Mouse (Mus musculus) megakaryocyte, embryonic 14.5 days (primary cell): ENCODE measurements around the gene Cped1. TPM values are rescaled to one million over a fixed set of nuclear protein-coding genes. Genes with fewer than 3 reads are reported as not detected.

Source experiments
- H3K27me3 ChIP-seq: replicated peaks from 2 replicates; pipeline ENCODE3; 2012; ENCODE audit warnings: inconsistent platforms
- H3K36me3 ChIP-seq: replicated peaks from 2 replicates; pipeline ENCODE3; 2012; ENCODE audit warnings: low read length, inconsistent platforms, mixed read lengths
- H3K4me1 ChIP-seq: 2 replicates; pipeline ENCODE4 v1.6.1; 2012; ENCODE audit warnings: inconsistent platforms
- H3K4me3 ChIP-seq: replicated peaks from 2 replicates; pipeline ENCODE3; 2012; ENCODE audit warnings: moderate library complexity, mild to moderate bottlenecking, inconsistent platforms
- H3K9me3 ChIP-seq: 2 replicates; pipeline ENCODE4 v1.6.1; 2012; ENCODE audit warnings: inconsistent platforms
- FLI1 ChIP-seq: IDR thresholded peaks from 2 replicates; pipeline ENCODE4 v1.6.1; 2012; ENCODE audit warnings: low read length, inconsistent platforms, mixed read lengths
- GATA1 ChIP-seq: IDR thresholded peaks from 3 replicates; pipeline ENCODE4 v1.6.1; 2012; ENCODE audit warnings: mixed read lengths, low read length, inconsistent platforms, borderline replicate concordance
- polyA plus RNA-seq: library from polyadenylated mRNA; stranded (reverse); fragments of >175 nt; gene quantifications from 2 replicates; pipeline ENCODE4 v1.2.3, GENCODE M21; 2012; ENCODE audit warnings: low replicate concordance; ENCODE audit not compliant: insufficient read depth

The Cped1 gene
- polyA plus RNA-seq, 1 experiment = 0.17 TPM

DNA sequence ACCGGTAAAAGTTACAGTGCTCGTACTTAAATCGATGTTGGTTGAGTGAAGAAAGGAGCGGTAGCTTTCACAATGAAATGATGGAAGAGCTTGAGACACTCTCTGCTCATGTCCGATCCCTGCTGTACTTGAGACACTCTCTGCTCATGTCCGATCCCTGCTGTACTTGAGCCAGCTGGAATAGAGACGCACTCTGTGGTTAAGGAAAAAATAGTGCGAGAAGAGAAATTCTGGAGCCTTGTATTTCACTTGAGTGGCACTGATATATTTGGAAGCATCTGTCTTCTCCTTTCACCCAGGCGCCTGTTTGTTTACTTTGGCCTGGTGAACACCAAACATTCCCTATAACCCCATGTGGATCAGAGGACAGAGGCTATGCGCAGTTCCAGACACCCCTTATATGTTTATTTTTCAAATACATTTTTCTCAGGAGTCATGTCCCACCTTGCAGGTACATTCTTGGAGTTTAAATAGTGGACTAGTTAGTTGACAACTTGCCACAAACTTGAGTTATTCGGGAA is 25.1 kb downstream of the Cped1 start:
- peaks cover 22% of the 10 kb centered on the region; the same call in 1 of the 2 replicates for H3K4me1 ChIP-seq
- H3K27me3 ChIP-seq = no peaks in the 10 kb centered on the region
- TF ChIP-seq GATA1 = no peak
- no peak for TF ChIP-seq FLI1

DNA sequence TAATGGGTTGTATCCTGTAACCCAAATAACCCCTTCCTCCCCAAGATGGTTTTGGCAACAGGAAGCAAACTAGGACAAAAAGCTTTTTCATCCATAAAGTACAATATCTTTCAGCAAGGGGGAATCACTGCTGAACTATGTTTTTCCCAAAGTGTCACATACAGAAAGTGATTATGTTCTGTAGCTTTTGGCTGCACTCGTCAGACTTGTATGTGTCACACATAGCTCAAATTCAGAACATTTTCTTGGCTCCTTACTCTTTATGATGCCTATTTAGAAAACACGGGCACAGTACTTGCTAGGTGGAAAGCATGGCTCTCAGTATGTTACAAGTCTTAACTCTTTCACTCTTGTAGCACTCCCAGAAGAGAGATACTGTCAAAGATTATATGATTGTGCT is 25.8 kb downstream of the Cped1 start:
- H3K4me3 ChIP-seq = no peak overlapping the region
- no peaks in the 10 kb centered on the region for H3K9me3 ChIP-seq
- no peaks in the 10 kb centered on the region for H3K36me3 ChIP-seq
- peaks cover 26% of the 10 kb centered on the region; the same call in 1 of the 2 replicates for H3K4me1 ChIP-seq
- TF ChIP-seq GATA1 = no peak
- H3K27me3 ChIP-seq = no peaks in the 10 kb centered on the region

More for the DNA sequence above, 25.1 kb downstream of the Cped1 start:
- Histone ChIP-seq H3K36me3 (no peaks in the 10 kb centered on the region), H3K9me3 (no peaks in the 10 kb centered on the region), H3K4me3 (no peak overlapping the region)

DNA sequence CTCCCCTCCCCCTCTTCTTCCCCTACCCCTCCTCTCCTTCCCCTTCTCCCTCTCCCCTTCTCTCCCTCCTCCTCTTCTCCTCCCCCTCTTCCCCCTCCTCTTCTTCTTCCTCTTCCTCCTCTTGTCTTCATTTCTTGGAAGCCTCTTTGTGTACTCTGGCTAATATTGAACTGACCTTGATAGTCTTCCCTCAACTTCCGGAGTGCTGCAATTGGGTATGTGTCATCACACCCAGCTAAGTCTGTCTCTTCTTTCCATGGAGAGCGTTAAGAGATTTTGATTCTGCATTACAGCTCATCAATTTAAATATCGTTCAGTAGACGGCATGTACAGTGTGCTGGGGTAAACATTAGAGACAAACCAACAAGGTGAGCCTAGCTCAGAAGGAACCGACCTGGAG is 26.4 kb downstream of the Cped1 start:
- Histone ChIP-seq H3K27me3 (no peaks in the 10 kb centered on the region), H3K4me1 (peaks cover 26% of the 10 kb centered on the region; the same call in 1 of the 2 replicates), H3K9me3 (no peaks in the 10 kb centered on the region), H3K4me3 (no peak overlapping the region), H3K36me3 (no peaks in the 10 kb centered on the region)
- no peak for TF ChIP-seq GATA1
- no peak for TF ChIP-seq FLI1

DNA sequence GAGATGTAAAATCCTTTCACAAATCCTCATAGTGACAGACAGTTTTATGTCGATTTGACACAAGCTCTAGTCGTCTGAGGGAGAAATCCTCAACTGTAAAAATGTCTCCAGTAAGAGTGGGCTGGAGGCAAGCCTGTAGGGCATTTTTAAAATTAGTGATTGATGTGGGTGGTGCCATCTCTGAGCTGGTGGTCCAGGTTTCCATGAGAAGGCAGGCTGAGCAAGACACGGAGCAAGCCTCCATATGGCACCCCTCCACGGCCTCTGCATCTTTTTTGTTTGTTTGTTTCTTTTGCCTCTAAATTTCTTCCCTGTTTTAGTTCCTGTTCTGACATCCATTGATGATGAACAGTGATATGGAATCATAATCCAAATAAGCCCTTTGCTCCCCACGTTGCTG is 26.8 kb downstream of the Cped1 start:
- Histone ChIP-seq H3K4me3 (no peak overlapping the region), H3K9me3 (no peaks in the 10 kb centered on the region), H3K4me1 (peaks cover 28% of the 10 kb centered on the region), H3K27me3 (no peaks in the 10 kb centered on the region), H3K36me3 (no peaks in the 10 kb centered on the region)
- TF ChIP-seq FLI1 = no peak
- TF ChIP-seq GATA1 = no peak

DNA sequence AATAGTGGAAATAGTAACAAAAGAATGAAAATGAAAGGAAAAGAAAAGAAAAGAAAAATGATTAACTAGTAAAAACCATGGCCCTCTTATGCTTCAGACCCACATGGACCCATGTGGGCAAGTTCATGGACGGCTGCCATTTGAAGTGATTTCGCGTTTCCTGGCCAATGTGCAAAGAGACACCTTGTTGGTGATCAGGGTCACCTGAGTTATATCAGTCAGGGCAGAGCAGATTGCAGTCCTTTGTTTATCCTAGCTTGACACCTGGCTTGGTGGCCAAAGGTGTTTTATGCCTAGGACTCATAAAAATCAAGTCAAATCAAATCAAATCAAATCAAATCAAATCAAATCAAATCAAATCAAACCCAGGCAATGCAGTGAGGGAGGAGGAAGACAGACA is 27.7 kb downstream of the Cped1 start:
- Histone ChIP-seq H3K9me3 (no peaks in the 10 kb centered on the region), H3K36me3 (no peaks in the 10 kb centered on the region), H3K4me3 (no peak overlapping the region), H3K4me1 (peaks cover 36% of the 10 kb centered on the region), H3K27me3 (no peaks in the 10 kb centered on the region)
- TF ChIP-seq GATA1 = no peak
- no peak for TF ChIP-seq FLI1

DNA sequence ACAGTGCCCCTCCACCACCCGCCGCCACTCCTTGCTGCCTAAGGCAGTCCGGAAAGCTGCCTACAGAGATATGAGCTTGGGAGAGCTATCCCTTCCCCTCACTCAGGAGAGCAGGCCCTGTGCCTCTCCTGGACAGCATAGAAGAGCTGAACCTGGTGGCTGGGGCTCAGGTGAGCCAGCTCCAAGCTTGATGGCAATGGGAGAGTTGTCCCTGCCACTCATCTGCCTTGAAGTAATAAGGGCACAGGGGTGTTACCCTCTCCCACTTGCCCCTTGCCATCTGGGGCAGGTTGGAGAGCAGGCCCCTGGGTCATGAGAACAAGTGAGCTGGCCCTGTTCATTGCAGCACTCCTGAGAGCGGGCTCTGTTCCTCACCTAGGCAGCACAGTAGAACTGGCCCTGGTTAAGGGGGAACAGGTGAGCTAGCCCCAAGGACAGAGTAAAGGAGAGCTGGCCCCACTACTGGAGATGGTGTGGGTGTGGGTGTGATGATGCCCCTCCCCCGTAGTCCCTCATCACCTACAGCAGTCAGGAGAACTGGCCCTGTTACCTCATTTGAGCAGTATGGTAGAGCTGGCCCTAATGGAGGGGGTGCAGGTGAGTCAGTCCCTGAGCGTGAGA is 28.7 kb downstream of the Cped1 start:
- no peaks in the 10 kb centered on the region for H3K27me3 ChIP-seq
- TF ChIP-seq GATA1 (no peak), FLI1 (no peak)
- H3K4me1 ChIP-seq = peaks cover 46% of the 10 kb centered on the region

DNA sequence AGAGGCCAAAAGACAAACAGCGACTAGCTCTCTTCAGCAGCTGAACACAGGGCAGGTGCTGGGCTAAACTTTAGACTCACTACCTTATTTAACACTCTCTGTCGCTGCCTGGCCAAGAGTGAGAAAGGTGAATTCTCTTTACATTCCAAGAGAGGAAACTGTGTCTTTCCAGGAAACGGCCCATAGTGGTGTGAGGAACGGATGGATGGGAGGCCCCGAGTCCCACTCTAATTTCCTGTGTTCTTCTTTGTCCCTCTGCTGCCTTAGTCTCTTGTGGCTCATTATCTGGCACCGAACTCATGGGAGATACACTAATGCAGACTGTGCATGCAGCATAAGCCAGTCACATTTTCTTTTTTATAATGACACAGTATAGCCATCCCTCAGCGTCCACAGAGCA is 31.9 kb downstream of the Cped1 start:
- H3K36me3 ChIP-seq = no peaks in the 10 kb centered on the region
- H3K4me1 ChIP-seq = peaks cover 45% of the 10 kb centered on the region
- no peaks in the 10 kb centered on the region for H3K27me3 ChIP-seq
- no peak for TF ChIP-seq GATA1
- TF ChIP-seq FLI1 = no peak
- H3K9me3 ChIP-seq = no peaks in the 10 kb centered on the region
- H3K4me3 ChIP-seq = peak overlapping the region; percentile 4

More for the DNA sequence above, 28.7 kb downstream of the Cped1 start:
- Histone ChIP-seq H3K4me3 (peak overlapping the region; percentile 18), H3K9me3 (no peaks in the 10 kb centered on the region), H3K36me3 (no peaks in the 10 kb centered on the region)

DNA sequence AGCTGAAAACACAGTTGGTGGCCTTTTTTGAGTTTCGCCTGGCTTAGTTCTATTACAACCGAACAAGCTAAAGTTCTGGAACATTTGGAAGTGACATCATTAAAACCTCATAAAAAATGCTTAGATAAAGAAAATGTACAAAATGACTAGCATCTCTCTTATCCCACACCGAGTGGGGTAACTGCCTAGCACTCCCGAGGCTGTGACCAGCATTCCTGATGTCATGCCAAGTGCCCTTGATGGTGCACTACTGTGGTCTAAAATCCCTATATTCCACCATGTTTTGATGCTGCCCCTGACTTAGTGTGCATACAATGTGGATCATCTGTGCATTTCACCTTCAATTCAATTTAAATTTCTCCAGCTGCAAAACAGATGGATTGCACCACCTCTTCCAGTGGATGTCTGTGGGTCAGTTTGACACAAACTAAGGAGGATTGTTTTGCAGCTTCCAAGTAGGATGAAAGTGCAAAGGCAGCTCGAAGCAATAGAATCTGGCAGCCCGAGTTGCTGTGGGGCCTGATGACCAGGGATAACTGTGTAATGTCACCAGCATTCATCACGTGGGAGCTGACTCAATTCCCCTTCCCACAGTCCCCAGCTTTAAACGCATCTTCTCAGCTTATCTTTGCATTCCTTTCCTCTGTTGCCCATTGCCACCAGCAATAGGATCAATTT is 33.2 kb downstream of the Cped1 start:
- Histone ChIP-seq H3K36me3 (no peaks in the 10 kb centered on the region), H3K27me3 (no peaks in the 10 kb centered on the region), H3K4me1 (peaks cover 43% of the 10 kb centered on the region), H3K4me3 (no peak overlapping the region), H3K9me3 (no peaks in the 10 kb centered on the region)
- TF ChIP-seq FLI1 (no peak), GATA1 (no peak)

DNA sequence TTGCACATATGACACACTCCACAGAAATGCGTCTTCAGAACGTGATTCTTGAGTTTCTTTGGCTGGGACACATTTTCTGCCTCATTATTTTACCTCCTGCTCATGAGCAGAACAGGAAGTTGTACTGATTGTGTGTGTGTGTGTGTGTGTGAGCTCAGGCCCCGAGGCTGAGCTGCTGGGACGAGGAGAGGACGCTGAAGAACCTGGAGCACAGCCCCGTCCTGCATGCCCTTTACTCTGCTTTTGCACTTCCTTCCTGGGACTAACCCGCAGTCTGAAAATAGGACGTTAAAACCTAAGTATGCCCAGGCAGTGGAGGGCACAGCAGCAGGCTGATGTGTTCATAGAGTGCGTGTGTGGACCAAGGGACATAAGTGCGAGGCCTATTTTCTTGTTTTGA is 33.9 kb downstream of the Cped1 start:
- TF ChIP-seq FLI1 (no peak), GATA1 (no peak)
- H3K9me3 ChIP-seq = no peaks in the 10 kb centered on the region
- H3K27me3 ChIP-seq = no peaks in the 10 kb centered on the region
- peak overlapping the region; percentile 72 for H3K4me3 ChIP-seq
- peaks cover 36% of the 10 kb centered on the region for H3K4me1 ChIP-seq
- no peaks in the 10 kb centered on the region for H3K36me3 ChIP-seq

DNA sequence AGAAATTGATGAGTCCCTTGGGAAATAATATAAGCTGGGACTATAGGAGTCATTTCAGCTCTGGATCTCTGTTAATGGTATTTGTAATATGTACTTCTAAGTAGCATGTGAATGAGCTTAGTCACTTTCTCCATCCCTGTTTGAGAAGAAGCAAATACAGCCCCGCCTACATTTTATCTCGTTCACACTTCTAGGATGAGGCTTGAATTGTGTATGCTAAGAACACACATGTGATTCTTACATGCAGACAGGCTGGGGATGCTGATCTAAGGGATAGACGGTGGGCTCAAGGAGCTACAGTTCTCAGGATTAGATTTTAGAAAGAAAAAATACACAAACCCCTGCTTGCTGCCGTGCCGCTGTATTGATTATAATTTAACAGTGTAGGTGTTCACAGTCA is 35.0 kb downstream of the Cped1 start:
- Histone ChIP-seq H3K4me3 (no peak overlapping the region), H3K36me3 (no peaks in the 10 kb centered on the region), H3K27me3 (no peaks in the 10 kb centered on the region), H3K9me3 (no peaks in the 10 kb centered on the region), H3K4me1 (peaks cover 33% of the 10 kb centered on the region)
- TF ChIP-seq GATA1 (no peak), FLI1 (no peak)

DNA sequence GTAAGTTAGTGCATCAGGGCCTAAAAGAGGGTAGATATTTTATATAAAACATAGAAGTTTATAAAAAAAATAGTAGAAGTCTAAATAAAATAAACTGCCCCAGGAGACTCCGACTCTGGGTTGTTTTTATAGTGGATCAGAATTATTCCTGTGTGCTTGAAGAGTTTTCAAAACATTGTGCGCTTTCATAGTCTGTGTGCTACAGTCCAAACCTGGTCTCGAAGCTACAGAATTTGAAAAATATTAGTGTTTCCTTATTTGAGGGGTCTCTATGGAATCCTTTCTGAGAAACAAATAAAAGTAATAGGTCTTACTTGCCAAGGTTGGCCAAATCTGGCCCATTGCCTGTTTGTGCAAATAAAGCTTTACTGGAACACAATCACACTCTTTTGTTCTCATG is 35.6 kb downstream of the Cped1 start:
- no peaks in the 10 kb centered on the region for H3K27me3 ChIP-seq
- H3K36me3 ChIP-seq = no peaks in the 10 kb centered on the region
- no peak overlapping the region for H3K4me3 ChIP-seq
- TF ChIP-seq FLI1 (no peak), GATA1 (no peak)
- H3K9me3 ChIP-seq = no peaks in the 10 kb centered on the region
- peaks cover 31% of the 10 kb centered on the region for H3K4me1 ChIP-seq
